Mouse (Mus musculus): Measurements from ENCODE around the gene Kif11. TPM values are rescaled to one million over a fixed set of nuclear protein-coding genes. Genes with fewer than 3 reads are reported as not detected.

Gene Kif11
- polyA plus RNA-seq, 1 experiment from 2014 or later: 18.5 TPM

DNA sequence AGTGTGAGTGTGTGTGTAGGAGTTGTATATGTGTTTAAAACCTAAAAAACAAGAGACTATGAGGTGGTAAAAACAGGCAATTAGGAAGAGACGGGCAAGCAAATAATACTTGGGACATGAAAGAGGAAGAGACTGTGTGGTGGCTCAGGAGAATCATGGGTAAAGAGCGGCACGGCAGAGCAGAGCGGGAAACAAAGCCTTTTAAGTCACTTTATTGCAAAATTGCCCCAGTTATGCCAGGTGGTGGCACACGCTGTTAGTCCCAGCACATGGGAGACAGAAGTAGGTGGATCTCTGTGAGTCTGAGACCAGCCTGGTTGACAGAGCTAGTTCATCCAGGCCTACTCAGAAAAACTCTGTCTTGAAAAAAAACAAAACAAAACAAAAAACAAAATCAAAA lies 5.8 kb upstream of the Kif11 start:
- Histone ChIP-seq H3K27ac (no peak overlapping the region), H3K9me3 (replicated peaks; ENCODE audit: low read length) (no peaks in the 10 kb centered on the region), H3K4me2 (ENCODE audit: low read length) (no peak overlapping the region), H3K9ac (ENCODE audit: low read depth, low read length) (no peak overlapping the region), H3K4me1 (replicated peaks; ENCODE audit: insufficient read depth, low read length) (no peaks in the 10 kb centered on the region), H3K4me3 (replicated peaks; ENCODE audit: low read depth, low read length) (no peak overlapping the region), H3K27me3 (ENCODE audit: insufficient read depth, low read length) (no peaks in the 10 kb centered on the region), H3K36me3 (ENCODE audit: insufficient read depth, low read length) (no peaks in the 10 kb centered on the region)
- TF ChIP-seq CTCF (IDR thresholded peaks at IDR 0.05; ENCODE audit: low read depth): no peak
- ATAC-seq (replicated peaks; ENCODE audit: low FRiP score, low read depth) (no peak), DNase-seq (ENCODE audit: low spot score) (no peak)
- WGBS: 74% methylated on average over 5 of the region's 5 CpGs

DNA sequence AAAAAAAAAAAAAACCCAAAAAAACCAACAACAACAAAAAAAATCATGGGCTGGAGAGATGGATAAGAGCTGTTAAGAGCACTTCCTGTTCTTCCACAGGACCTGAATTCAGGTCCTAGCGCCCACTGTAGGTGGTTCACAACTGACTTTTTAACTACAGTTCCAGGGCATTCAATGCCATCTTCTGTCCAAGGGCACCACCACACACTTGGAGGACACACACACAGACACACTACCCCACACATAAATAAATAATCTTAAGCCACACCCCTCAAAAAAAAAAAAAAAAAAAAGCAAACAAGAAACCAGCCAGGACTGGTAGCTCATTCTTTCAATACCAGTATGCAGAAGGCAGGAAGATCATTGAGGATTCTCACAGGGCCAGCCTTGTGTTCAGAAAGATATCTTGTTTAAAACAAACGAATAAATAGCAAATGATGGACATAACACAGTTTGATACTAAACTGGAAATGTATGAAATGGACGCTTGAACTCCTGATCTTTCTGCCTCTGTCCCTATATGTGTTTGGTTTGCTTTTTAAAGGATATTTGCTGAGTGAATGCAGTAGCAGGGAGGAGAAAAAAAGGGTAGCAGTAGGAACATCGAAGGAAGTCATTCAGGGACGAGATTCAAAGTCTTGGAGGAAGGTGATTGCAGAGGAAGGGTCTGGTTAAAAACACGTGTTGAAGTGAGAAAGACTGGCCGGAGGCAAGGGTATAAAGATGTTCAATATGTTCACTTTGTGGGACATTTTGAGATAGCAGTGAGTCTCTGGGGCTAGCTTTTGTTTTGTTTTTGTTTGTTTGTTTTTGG lies 1.1 kb upstream of the Kif11 start:
- peak; percentile 6; the same call in 1 of the 2 replicates for TF ChIP-seq CTCF (IDR thresholded peaks at IDR 0.05; ENCODE audit: low read depth)
- Histone ChIP-seq H3K4me1 (replicated peaks; ENCODE audit: insufficient read depth, low read length) (0 out of 2 replicates have a peak, but pooled peaks cover 5% of the 10 kb centered on the region), H3K4me2 (ENCODE audit: low read length) (peak overlapping the region; percentile 61), H3K9ac (ENCODE audit: low read depth, low read length) (peak overlapping the region; percentile 64), H3K4me3 (replicated peaks; ENCODE audit: low read depth, low read length) (peak overlapping the region; percentile 88), H3K9me3 (replicated peaks; ENCODE audit: low read length) (no peaks in the 10 kb centered on the region), H3K27me3 (ENCODE audit: insufficient read depth, low read length) (no peaks in the 10 kb centered on the region), H3K36me3 (ENCODE audit: insufficient read depth, low read length) (no peaks in the 10 kb centered on the region), H3K27ac (peak overlapping the region; percentile 87)
- 22% methylated on average over 7 of the region's 7 CpGs for WGBS
- ATAC-seq (replicated peaks; ENCODE audit: low FRiP score, low read depth): no peak
- peak; percentile 15 for DNase-seq (ENCODE audit: low spot score)

DNA sequence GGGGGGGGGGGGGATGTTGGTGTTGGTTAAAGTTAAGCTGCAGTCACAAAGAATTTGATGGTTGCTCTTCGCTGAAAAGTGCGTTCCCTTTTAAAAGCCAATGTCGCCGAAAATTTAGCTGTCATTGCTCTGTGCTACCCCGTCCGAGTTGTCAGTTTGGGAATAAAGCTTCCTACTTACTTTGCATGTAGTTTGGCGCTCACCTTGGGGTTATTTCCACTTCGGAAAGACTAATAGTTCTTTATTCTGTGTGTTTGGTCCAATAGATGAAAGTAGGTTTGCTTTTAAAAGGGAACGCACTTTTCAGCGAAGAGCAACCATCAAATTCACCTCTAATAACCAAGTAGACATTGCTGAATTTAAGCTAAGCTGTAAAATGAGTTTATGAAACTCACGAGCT lies 638 bp downstream of the Kif11 start:
- H3K27ac ChIP-seq: no peak overlapping the region
- no peak for ATAC-seq (replicated peaks; ENCODE audit: low FRiP score, low read depth)

DNA sequence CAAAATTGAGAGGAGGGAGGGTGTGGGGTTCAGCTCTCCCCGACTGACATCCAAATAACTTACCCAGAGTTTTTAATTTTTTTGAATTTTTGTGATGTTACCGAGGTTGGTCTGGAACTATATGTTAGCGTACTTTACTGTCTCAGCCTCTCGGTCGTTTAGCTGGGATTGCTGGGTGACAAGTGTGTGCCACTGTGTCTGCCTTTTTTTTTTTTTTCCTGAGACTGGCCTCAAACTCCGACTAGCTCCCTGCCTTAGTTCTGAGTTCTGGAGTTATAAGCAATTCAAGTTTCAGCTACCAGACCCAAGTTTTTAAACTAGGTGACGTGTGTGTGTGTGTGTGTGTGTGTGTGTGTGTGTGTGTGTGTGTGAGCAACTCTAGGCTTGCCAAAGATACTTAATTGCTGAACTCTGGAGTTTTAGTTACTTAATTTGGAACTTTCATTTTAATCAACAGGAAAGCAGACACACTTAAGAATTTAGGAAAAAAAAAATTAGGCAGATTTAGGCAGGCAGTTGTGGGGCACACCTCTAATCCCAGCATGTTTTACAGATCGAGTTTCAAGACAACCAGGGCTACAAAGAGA lies 1.3 kb downstream of the Kif11 start:
- Histone ChIP-seq H3K27me3 (ENCODE audit: insufficient read depth, low read length) (no peaks in the 10 kb centered on the region), H3K4me1 (replicated peaks; ENCODE audit: insufficient read depth, low read length) (0 out of 2 replicates have a peak, but pooled peaks cover 5% of the 10 kb centered on the region), H3K9me3 (replicated peaks; ENCODE audit: low read length) (no peaks in the 10 kb centered on the region), H3K4me2 (ENCODE audit: low read length) (peak overlapping the region; percentile 71), H3K36me3 (ENCODE audit: insufficient read depth, low read length) (no peaks in the 10 kb centered on the region), H3K9ac (ENCODE audit: low read depth, low read length) (no peak overlapping the region), H3K27ac (no peak overlapping the region), H3K4me3 (replicated peaks; ENCODE audit: low read depth, low read length) (peak overlapping the region; percentile 88)
- TF ChIP-seq CTCF (IDR thresholded peaks at IDR 0.05; ENCODE audit: low read depth): no peak
- DNase-seq (ENCODE audit: low spot score): no peak
- 11% methylated on average over 8 of the region's 8 CpGs for WGBS
- no peak for ATAC-seq (replicated peaks; ENCODE audit: low FRiP score, low read depth)

More for the DNA sequence above, 638 bp downstream of the Kif11 start:
- no peaks in the 10 kb centered on the region for H3K36me3 ChIP-seq (ENCODE audit: insufficient read depth, low read length)
- no peaks in the 10 kb centered on the region for H3K9me3 ChIP-seq (replicated peaks; ENCODE audit: low read length)
- H3K4me2 ChIP-seq (ENCODE audit: low read length): peak overlapping the region; percentile 71
- no peak for TF ChIP-seq CTCF (IDR thresholded peaks at IDR 0.05; ENCODE audit: low read depth)
- peak; percentile 15 for DNase-seq (ENCODE audit: low spot score)
- peak overlapping the region; percentile 88 for H3K4me3 ChIP-seq (replicated peaks; ENCODE audit: low read depth, low read length)
- H3K9ac ChIP-seq (ENCODE audit: low read depth, low read length): peak overlapping the region; percentile 62
- 1% methylated on average over 11 of the region's 11 CpGs for WGBS
- H3K4me1 ChIP-seq (replicated peaks; ENCODE audit: insufficient read depth, low read length): 0 out of 2 replicates have a peak, but pooled peaks cover 5% of the 10 kb centered on the region
- H3K27me3 ChIP-seq (ENCODE audit: insufficient read depth, low read length): no peaks in the 10 kb centered on the region

DNA sequence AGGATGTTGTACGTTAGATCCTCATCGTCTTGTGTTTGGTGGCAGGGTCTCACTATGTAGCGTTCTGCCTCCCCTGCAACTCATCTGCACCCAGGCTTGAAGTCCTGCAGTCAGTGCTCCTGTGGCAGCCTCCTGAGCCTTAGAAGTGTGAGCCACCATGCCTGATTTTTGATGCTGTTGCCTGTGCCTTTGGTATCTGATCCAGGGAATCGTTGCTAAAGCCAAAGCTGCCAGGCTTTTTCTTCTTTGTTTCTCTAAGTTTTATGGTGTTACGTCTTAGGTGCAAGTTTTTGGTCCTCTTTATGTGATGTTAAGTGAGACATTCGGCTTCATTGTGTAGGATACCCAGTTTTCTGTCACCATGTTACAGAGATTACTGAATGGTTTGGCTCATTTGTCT lies 2.6 kb downstream of the Kif11 start:
- no peaks in the 10 kb centered on the region for H3K36me3 ChIP-seq (ENCODE audit: insufficient read depth, low read length)
- no peak overlapping the region; the same call in 1 of the 2 replicates for H3K4me2 ChIP-seq (ENCODE audit: low read length)
- TF ChIP-seq CTCF (IDR thresholded peaks at IDR 0.05; ENCODE audit: low read depth): no peak
- H3K9me3 ChIP-seq (replicated peaks; ENCODE audit: low read length): no peaks in the 10 kb centered on the region
- no peak overlapping the region for H3K9ac ChIP-seq (ENCODE audit: low read depth, low read length)
- ATAC-seq (replicated peaks; ENCODE audit: low FRiP score, low read depth) (no peak), DNase-seq (ENCODE audit: low spot score) (no peak)
- 59% methylated on average over 6 of the region's 6 CpGs for WGBS
- no peaks in the 10 kb centered on the region for H3K27me3 ChIP-seq (ENCODE audit: insufficient read depth, low read length)
- 0 out of 2 replicates have a peak, but pooled peaks cover 5% of the 10 kb centered on the region for H3K4me1 ChIP-seq (replicated peaks; ENCODE audit: insufficient read depth, low read length)
- H3K4me3 ChIP-seq (replicated peaks; ENCODE audit: low read depth, low read length): no peak overlapping the region
- H3K27ac ChIP-seq: no peak overlapping the region

DNA sequence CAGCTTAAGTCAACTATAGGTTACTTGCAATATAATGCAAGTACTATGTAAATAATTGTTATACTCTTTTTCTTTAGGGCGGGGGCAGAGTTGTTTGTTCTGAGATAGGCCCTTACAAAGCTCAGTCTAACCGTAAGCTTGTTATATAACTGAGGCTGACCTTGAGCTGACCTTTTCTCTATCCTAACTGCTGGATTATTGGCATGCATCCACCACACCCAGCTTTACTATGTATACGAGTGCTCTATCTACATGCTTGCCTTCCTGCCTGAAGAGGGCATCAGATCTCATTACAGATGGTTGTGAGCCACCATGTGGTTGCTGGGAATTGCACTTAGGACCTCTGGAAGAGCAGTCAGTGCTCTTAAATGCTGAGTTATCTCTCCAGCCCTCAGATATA lies 9.9 kb downstream of the Kif11 start:
- 75% methylated on average over 3 of the region's 3 CpGs for WGBS
- DNase-seq (ENCODE audit: low spot score) (no peak), ATAC-seq (replicated peaks; ENCODE audit: low FRiP score, low read depth) (no peak)
- H3K36me3 ChIP-seq (ENCODE audit: insufficient read depth, low read length): peaks cover 12% of the 10 kb centered on the region
- no peak overlapping the region for H3K4me3 ChIP-seq (replicated peaks; ENCODE audit: low read depth, low read length)
- no peaks in the 10 kb centered on the region for H3K4me1 ChIP-seq (replicated peaks; ENCODE audit: insufficient read depth, low read length)
- no peak overlapping the region for H3K27ac ChIP-seq
- peak; percentile 22; the same call in 1 of the 2 replicates for TF ChIP-seq CTCF (IDR thresholded peaks at IDR 0.05; ENCODE audit: low read depth)
- H3K9ac ChIP-seq (ENCODE audit: low read depth, low read length): no peak overlapping the region
- no peaks in the 10 kb centered on the region for H3K9me3 ChIP-seq (replicated peaks; ENCODE audit: low read length)
- H3K27me3 ChIP-seq (ENCODE audit: insufficient read depth, low read length): no peaks in the 10 kb centered on the region
- no peak overlapping the region for H3K4me2 ChIP-seq (ENCODE audit: low read length)

All from kidney, postnatal 0 days (tissue).